Mouse (Mus musculus): Measurements from ENCODE around the gene Thpo.
A peak's percentile ranks its signal among the peaks of the same experiment; 100 is the strongest.

The Thpo gene

DNA sequence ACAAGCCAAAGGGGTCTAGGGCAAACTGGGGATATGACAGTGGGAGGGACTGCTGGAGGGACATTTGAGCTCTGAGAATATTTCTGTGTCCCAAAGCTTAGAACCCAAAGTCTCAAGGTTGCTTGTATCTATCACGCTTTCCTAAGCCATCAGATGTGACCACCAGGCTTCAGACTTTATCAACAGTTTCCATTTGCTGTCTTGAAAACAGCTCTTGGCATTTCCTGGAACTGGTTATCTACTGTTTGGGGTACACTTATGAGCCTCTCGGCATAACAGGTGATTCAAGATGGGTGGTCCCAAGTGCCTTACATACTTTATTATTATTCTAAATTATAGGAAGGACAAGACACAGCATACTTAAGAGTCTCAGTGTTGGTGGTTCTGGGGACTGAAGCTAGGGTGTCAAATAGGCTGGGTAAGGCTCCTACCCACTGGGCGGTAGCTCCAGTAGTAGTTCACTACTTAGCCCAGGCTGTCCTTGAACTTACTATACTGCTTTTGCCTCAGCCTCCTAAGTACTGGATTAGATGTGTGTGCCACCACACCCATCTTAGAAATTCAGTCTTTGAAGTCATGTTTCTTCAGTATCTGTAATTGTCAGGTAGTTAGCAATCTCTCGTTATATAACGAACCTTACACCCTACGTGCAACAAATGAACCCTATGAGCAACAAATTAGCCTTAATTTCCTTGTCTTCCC is 30.5 kb downstream of the Thpo start:
- DNase-seq (ENCODE audit: low read depth, low spot score) = no peak

DNA sequence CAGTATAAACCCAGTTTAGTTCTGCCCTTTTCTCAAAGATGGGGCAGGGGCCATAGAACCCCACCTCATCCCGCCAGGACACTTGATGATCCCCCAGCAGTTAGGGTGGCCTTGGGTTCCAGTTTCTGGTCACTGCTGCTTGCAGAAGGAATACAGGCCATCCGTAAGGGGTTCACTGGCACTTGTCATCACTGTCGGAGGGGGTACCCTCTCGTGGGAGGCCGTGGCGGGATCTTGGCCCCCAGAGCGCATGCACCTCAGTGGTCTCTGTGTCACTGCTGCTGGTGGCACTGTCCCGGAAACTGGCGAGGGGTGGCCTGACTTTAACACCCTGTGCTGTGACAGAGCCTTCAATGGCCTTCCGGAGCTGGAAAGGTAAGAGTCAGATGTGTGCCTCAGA is 31.2 kb downstream of the Thpo start:
- DNase-seq (ENCODE audit: low read depth, low spot score) = no peak

DNA sequence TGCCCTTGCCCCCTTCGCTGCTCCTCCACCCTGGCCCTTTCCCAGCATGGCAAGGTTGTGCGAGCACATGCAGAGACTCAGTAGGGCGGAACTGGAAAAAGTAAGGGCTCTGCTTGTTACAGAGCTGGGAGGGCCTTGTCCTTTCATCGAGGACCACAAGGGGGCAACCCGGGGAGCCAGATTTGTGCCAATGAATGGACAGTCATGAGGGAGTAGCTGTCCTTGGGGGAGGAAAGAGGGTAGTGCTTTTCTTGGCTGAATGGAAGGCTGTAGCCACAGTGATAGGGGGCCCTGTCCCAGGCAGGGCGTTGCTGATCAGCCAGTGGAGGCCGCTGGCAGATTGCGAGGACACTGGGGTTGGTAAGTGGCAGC is 31.8 kb downstream of the Thpo start:
- no peak for DNase-seq (ENCODE audit: low read depth, low spot score)

DNA sequence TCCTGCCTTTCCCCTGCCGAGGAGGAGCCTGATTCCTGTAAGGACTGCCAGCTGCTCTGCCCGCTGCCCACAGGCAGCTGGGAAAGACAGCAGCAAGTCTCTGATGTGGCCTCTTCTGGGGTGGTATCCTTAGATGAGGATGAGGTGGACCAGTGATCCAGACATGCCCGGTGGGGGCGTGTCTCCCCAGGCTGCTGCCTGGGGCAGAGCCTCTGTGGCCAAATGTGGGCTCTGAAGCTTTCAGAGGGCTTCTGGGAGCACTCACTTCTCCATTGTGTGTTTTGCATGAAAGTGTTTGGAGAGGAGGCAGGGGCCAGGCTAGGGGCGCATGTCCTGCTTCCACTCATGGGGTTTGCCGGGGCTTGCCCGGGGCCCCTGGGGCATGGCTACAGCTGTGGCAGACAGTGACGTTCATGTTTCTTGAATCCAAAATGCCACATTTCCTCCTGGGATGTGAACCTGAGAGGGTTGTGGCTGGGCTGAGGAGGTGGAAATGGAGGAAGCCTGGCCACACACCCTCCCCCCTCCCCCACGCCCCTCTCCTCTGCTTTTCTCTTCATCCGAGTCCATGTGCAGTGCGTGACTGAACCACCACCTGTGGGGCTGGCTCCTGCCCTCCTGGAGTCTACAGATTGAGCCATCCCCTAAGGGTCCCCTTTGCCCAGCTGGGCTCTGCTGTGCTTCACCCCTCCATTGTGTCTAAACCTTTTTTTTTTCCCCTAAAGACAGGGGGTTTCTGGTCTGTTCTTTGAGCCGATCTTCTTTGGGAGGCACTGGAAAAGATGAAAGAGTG is 32.4 kb downstream of the Thpo start:
- DNase-seq (ENCODE audit: low read depth, low spot score) = no peak

DNA sequence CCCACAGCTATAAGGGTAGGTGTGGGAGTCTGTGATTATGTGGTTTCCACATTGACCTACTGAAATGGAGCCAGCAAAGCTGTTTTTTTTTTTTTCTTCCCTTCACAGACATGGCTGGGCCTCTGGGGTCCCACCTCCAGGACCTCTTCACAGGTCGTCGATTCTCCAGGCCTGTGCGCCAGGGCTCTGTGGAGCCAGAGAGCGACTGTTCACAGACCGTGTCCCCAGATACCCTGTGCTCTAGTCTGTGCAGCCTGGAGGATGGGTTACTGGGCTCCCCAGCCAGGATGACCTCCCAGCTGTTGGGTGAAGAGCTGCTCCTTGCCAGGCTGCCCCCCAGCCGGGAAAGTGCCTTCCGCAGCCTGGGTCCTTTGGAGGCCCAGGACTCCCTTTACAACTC is 33.0 kb downstream of the Thpo start:
- DNase-seq (ENCODE audit: low read depth, low spot score) = no peak

DNA sequence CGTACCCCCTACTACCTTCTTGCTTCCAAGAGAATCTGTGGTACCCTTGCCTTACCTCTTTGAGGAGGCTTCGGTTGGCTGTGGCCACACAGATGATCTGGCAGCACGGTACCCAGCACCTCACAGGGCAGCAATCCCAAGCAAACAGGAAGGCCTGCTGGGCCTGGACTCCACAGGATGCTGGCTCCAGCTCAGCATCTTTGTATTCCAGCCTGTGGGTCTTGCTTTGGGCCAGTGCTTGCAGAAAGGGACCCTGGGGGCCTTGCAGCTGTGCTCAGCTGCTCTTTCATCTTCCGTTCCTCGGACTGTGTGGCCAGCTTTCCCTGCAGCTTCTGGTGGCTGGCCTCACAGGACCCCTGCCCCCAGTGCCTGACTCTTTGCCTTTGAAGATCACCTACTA is 34.3 kb downstream of the Thpo start:
- DNase-seq (ENCODE audit: low read depth, low spot score) = no peak

DNA sequence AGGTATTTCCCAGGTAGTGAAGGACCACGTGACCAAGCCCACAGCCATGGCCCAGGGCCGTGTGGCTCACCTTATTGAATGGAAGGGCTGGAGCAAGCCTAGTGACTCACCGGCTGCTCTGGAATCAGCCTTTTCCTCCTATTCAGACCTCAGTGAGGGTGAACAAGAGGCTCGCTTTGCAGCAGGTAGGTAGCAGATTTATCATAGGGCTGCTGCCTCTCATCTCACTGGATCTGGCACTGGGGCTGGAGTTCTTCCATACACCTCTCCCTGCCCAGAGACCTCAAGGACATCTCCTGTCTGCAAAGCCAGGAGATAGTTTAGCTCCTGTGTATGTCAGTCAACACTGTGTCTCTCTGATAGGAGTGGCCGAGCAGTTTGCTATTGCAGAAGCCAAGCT is 35.0 kb downstream of the Thpo start:
- DNase-seq (ENCODE audit: low read depth, low spot score) = no peak

DNA sequence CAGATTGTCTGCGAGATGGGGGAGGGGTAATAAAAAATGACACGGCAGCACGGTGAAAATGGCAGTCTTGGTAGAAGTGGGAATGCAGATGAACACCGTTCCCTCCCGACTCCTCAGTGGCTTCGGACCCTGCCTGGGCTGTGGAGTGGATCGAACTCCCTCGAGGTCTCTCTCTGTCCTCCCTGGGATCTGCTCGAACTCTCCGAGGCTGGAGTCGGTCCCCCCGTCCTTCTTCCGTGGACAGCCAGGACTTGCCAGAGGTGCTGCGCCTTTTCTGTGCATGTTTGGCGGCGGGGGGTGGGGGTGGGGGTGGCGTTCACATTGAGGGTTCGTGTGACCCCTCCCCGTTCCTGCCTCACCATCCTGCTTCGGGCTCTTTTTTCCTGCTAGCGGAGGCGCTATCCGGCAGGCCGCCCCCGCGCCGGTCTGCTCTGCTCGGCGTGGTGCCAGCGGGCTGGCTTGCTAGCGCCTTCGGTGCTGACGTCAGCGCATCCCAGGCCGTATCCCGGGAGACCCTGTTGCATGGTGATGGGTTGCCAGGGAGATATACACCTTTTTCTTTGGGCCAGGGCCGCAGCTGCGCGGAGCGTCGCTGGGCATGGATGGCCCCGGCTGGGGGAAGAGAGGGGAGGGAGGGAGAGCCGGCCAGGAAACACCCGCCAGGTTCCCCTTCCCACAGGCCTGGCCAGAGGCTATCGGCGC is 38.5 kb downstream of the Thpo start:
- peak; percentile 84 for DNase-seq (ENCODE audit: low read depth, low spot score)

DNA sequence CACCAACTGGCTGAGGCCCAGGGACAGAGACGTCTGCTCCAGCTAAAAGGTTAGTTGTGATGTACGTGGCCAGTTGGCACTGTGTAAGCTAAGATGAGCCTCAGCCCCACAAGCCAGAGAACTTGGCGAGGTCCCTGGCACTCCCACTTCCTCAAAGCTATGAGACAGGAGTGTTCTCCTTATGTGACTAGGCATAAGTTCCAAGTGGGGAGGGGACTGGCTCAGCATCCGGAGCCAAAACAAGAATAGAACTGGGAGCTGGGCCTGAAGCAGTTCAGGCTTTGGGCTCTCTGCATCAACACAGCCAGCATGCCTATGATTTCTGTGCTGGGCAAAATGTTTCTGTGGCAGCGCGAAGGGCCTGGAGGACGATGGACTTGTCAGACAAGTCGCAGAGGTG is 39.5 kb downstream of the Thpo start:
- peak; percentile 52 for DNase-seq (ENCODE audit: low read depth, low spot score)

DNA sequence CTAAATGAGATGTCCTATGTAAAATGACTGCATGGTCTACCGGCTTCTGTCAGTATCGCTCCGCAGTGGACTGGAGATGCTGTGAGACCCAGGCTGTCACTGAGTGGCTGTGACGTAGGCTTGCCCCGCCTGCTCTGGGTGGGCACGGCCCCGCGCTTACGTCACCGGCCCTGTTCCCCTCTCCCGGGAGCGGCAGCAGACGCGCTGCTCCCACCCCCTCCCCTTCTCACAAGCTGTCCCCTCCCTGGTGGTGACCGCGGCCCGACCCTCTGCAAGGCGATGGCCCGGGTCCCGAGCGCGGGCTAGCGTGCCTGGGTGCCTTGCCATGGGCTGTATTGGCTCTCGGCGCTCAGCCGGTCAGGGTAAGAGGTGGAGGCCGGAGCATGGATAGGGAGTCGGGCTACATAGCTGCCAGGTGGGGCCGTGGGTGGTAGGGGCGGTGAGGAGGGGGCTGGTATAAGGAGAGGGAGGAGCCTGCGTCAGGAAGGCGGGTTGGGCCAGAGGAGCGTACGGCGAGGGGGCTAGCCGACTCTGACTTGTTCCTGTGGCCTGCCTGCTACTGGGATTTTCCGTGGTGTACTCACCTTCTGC is 41.1 kb downstream of the Thpo start, which contains the start of gene Fam131a:
Gene Fam131a, plus strand, starts transcription at position 131 of the 591 bp plus-strand sequence.
- DNase-seq (ENCODE audit: low read depth, low spot score) = peak; percentile 85

DNA sequence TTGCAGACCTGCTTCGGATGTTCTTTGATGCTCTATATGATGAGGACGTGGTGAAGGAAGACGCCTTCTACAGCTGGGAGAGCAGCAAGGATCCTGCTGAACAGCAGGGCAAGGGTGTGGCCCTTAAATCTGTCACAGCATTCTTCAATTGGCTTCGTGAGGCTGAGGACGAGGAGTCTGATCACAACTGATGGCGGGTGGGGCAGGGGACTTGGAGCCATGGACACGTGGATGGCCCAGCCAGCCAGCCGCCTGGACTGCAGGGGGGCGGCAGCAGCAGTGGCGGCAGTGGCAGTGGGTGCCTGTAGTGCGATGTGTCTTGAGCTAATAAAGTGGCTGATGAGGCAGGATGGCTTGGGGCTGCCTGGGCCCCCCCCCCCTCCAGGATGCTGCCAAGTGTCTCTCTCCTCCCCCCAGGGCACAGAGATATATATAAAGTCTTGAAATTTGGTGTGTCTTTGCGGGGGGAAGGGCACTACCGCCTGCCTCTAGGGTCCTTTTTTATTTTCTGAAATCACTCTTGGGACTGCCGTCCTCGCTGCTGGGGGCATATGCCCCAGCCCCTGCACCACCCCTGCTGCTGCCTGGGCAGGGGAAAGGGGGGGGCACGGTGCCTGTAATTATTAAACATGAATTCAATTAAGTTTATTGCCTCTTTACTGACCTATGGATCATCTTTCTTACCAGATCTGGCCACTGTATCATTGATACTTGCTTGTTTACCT is 41.9 kb downstream of the Thpo start:
- no peak for DNase-seq (ENCODE audit: low read depth, low spot score)

DNA sequence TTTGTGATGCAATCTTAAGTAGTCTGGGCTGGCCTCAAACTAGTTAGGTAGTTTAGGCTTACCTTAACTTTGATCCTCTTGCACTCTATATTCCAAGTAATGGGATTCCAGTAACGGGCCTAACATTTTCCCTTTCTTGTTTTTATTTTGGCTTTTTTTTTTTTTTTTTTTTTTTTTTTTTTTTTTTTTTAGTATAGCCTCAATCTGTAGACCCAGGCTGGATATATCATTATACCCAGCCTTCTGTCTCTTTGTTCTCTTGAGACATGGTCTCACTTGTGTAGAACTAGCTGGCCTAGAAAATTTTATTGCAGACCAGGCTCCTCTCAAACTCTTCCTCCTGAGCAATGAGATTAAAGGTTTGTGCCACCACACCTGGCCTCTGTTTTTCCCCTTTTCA is 42.7 kb downstream of the Thpo start:
- DNase-seq (ENCODE audit: low read depth, low spot score) = no peak

DNA sequence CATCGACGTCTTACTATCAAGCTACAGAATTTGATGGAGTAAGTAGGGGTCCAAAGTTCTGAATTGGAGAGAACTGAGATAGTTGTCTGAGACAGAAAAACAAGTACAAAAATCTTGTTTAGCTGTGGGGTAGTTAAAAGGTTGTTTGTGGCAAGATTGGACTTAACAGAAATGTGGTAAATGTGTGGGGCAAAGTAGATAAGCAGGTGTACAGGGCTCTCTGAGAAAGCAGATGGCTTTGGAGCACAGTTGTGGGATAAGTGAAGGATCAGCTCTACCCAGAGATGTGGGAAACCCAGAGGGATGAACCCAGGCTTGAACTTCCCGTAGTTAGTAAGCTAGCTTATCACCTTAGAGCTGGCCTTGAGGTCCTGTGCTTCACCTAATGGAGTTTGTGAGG is 43.5 kb downstream of the Thpo start:
- no peak for DNase-seq (ENCODE audit: low read depth, low spot score)

DNA sequence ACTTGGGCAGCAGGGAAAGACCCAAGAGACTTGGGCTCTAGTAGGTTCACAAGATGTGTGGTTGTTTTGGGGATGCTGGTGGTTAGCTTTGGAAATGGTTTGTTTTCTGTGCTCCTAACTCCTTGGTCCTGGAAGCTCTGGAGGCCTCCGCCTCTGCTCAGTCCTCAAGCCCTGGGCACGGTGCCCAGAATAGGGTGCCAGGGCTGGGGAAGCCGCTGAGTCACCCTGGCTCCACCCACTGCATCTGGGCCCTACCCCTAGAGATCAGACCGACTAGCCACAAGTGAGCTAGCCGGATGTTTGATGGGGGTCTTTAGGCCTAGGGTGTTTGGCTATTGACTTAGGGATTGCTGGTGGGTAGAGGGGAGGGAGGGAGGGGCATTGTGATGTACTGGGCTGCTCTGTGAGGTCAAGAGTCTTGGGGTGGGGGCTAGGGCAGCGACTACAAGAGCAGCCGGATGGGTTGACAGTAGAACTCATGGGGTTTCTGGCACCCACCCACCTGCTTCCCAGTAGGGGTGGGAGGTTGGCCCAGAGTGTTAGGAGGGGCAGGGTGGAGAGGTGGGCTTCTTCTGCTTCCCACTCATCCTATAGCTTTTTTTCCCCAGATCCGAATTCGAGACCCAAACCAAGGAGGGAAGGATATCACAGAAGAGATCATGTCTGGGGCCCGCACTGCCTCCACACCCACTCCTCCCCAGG is 56.2 kb downstream of the Thpo start:
- no peak for DNase-seq (ENCODE audit: low read depth, low spot score)

DNA sequence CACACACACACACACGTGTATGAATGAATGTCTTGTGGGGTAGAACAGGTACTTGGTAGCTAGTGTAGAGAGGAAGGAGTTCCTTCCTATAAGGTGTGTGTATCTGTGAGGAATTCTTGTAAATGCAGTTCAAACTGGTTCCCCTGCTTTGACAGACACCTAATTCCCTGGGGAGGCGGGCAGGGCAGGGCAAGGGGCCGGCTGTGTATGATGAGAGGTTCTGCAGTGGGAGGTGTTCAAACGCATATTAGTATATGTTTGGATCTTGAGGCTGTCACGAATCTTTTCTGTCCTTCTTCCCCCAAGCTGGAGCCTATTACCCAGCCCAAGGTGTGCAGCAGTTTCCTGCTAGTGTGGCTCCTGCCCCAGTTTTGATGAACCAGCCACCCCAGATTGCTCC is 56.9 kb downstream of the Thpo start:
- no peak for DNase-seq (ENCODE audit: low read depth, low spot score)

DNA sequence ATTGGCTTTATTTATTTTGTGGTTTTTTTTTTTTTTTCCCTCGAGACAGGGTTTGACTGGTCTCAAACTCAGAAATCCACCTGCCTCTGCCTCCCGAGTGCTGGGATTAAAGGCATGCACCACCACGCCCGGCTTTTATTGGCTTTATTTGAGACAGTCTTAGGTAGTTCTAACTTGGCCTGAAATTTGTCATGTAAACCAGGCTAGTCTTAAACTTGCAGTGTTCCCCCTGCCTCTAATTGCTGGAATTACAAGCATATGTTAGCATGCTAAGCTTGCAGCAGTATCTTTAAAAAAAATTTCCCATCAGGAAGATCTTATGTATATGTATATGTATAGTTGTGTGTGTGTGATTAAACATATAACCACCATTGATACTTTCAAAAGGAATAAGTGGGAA is 57.6 kb downstream of the Thpo start:
- no peak for DNase-seq (ENCODE audit: low read depth, low spot score)

DNA sequence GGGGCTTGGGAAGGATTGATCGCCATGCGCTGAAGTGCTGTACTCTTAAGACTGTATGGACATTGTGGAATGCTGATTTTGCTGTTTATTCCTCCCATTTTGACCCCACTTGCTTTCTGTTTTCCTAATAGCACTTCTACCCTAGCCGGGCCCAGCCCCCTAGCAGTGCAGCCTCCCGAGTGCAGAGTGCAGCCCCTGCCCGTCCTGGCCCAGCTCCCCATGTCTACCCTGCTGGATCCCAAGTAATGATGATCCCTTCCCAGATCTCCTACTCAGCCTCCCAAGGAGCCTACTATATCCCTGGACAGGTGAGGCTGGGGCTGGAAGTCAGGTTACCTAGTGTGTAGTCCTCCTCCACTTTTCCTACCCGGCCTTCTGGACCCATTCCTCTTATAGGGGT is 59.1 kb downstream of the Thpo start:
- no peak for DNase-seq (ENCODE audit: low read depth, low spot score)
